Comparison of ENCODE assay signal across 18 mouse cellular contexts in the genomic region with DNA sequence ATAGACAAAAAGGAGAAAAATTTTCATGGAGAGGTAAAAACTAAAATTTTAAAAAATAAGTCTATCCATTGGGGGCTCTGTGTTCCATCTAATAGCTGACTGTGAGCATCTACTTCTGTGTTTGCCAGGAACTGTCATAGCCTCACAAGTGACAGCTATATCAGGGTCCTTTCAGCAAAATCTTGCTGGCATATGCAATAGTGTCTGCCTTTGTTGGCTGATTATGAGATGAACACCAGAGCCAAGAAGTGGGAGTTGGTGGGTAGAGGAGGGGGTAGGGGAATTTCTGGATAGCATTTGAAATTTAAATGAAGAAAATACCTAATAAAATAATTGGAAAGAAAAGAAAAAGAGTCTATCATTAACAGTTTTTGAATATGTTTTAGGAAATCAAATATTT.
"Had no signal": no experiment of that assay in that cellular context is flagged by ENCODE, and none has a peak within 500 bp of the region (broad histone marks: within the 10 kb centered on the region; RNA-seq: fewer than 3 reads in every experiment).

No protein-coding gene starts in this region.

- ATAC-seq: midbrain, embryonic 15.5 days had no signal

- H3K27me3 ChIP-seq: kidney, embryonic 15.5 days; liver, embryonic 13.5 days; midbrain, embryonic 12.5 days; midbrain, embryonic 15.5 days; neural tube, embryonic 13.5 days; stomach, embryonic 15.5 days had no signal

- H3K36me3 ChIP-seq: kidney, embryonic 15.5 days; liver, embryonic 13.5 days; midbrain, embryonic 12.5 days; midbrain, embryonic 15.5 days; neural tube, embryonic 13.5 days; stomach, embryonic 15.5 days had no signal

- H3K4me2 ChIP-seq: kidney, embryonic 15.5 days; liver, embryonic 13.5 days; midbrain, embryonic 12.5 days; midbrain, embryonic 15.5 days; neural tube, embryonic 13.5 days; stomach, embryonic 15.5 days had no signal

- H3K4me3 ChIP-seq: kidney, embryonic 15.5 days; left cerebral cortex, adult 2 months; liver, embryonic 13.5 days; midbrain, embryonic 12.5 days; midbrain, embryonic 15.5 days; myocyte; neural tube, embryonic 13.5 days; stomach, embryonic 15.5 days had no signal

- H3K9me3 ChIP-seq: kidney, embryonic 15.5 days; liver, embryonic 13.5 days; midbrain, embryonic 12.5 days; midbrain, embryonic 15.5 days; neural tube, embryonic 13.5 days; stomach, embryonic 15.5 days had no signal

- DNase-seq: kidney, postnatal 10 days; kidney, postnatal 36 days; layer of hippocampus, postnatal 36 days; liver, embryonic 13.5 days; lung, adult 2 months; lung, postnatal 14 days; lung, postnatal 4 days; retina, postnatal 1 day; right cerebral cortex, postnatal 25 days; spleen, adult 18-20 months; thymus, postnatal 36 days had no signal

- H3K4me1 ChIP-seq: kidney, embryonic 15.5 days; liver, embryonic 13.5 days; midbrain, embryonic 12.5 days; midbrain, embryonic 15.5 days; neural tube, embryonic 13.5 days; stomach, embryonic 15.5 days had no signal

- H3K9ac ChIP-seq: kidney, embryonic 15.5 days; liver, embryonic 13.5 days; midbrain, embryonic 12.5 days; midbrain, embryonic 15.5 days; neural tube, embryonic 13.5 days; stomach, embryonic 15.5 days had no signal

- H3K27ac ChIP-seq: kidney, embryonic 15.5 days; left cerebral cortex, adult 2 months; liver, embryonic 13.5 days; midbrain, embryonic 12.5 days; midbrain, embryonic 15.5 days; neural tube, embryonic 13.5 days; stomach, embryonic 15.5 days had no signal
